Mouse (Mus musculus) 3T3-L1 (cell line): ENCODE measurements at regions not wholly inside any gene's neighbourhood (a gene's known extent, or its start where the extent isn't known, plus 50 kb on each side); places are given as distances from the start of the nearest gene placed in this dataset.
A peak's percentile ranks its signal among the peaks of the same experiment; 100 is the strongest.

Experiments used
- DNase-seq: peaks from one replicate; pipeline ENCODE4 v3.0.0-alpha.2; 2015; ENCODE audit warnings: low read depth, low spot score

GRCm38 (mm10) chr6:98613030-98613429 lies 270.5 kb upstream of the Gm765 start:
- no peak for DNase-seq

DNA sequence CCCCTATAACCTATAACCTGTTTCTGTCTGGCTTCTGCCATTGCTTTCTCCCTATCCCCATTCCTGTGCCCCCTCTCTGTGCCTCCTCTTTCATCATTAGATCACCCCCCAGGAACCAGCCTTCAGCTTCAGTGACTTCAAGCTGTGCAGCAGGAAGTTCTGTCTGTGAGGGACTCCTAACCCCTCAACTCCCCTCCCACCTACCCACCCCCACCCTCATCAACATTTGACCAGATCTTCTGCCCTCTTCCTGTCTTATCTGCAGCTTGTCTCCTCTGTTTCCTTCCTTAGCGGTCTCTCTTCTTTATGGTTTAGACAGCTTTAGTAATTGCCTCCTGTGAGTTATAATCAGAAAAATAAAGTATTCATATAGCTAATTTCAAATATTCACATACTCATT lies 266.6 kb upstream of the Gm765 start:
- DNase-seq, result no peak

DNA sequence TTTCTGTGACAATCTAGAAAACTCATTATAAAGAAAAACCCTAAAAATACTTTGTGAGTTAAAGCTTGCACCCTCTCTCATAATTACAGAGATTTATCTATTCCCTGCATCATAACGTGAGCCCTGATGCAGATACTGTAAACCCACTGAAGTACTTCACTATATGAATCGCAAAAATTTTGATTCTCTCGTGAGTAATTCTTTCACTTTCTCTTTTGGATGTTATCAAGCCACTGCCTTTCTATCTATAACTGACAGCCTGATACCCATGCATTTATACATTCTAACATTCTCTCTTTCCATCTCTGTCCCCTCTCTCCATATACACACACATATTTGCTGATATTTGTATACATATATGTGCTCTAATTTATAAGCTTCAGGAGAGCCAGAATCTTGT lies 264.1 kb upstream of the Gm765 start:
- peak; percentile 13 for DNase-seq

DNA sequence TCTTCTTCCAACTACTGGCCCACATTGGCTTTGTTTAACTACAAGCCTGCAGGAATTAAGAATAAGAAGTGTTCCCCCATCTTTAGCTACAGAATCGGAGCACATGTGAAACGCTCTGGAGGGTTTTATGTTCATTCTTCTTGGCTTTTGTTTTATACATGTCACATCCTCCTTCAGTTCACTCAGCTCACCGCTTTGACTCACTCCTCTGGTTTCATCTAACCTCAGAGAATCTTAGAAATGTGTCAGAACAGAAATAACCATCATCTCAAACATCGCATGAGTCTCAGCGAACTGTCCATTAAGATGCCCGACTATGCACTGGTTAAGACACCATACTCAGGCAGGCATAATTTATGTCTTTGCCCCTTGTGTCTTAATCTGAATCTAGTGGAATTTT lies 255.1 kb upstream of the Gm765 start:
- DNase-seq, result peak; percentile 55

- DNase-seq, result no peak
Observed at GRCm38 (mm10) chr6:98590989-98591388, 248.4 kb upstream of the Gm765 start.

DNA sequence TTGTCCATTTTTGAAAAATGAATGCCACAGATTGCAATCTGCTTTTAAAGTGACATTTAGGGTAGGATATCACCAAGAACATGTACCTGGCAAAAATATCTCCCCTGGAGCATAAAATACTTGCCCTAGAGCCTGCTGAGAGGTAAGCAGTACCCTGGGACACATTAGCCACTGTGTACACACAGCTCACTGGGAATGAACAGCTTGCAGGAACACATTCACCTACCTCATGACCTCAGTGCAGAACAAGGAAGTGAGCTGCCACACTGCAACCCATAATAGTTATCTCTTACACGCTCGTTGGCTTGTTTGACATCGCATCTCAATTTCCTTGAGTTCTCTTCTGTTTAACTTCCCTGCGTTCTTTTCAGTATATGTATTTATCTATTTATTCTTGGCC lies 246.4 kb upstream of the Gm765 start:
- DNase-seq, result no peak

GRCm38 (mm10) chr6:98584541-98584940 lies 242.0 kb upstream of the Gm765 start:
- DNase-seq, result no peak

DNA sequence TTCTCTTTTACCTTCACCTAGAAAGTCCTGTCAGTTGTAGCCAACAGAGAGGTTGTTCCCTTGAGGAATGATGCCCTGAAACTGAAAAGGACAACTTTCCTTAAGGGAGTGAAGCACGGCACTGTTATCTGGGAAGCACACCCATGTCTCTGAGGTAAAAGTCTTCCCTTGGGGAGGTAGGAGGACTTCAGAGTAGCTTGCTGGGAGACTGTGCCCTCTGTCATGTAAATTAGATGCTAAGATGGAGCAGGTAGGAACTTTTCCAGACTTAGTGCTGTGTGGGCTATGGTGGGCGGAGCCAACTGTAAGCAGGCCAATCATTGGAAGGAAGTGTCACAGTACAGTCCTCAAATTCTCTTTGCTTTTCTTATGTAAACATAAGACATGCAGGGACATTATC lies 240.3 kb upstream of the Gm765 start:
- no peak for DNase-seq

- no peak for DNase-seq
Observed at GRCm38 (mm10) chr6:98575227-98575626, 232.7 kb upstream of the Gm765 start.

DNA sequence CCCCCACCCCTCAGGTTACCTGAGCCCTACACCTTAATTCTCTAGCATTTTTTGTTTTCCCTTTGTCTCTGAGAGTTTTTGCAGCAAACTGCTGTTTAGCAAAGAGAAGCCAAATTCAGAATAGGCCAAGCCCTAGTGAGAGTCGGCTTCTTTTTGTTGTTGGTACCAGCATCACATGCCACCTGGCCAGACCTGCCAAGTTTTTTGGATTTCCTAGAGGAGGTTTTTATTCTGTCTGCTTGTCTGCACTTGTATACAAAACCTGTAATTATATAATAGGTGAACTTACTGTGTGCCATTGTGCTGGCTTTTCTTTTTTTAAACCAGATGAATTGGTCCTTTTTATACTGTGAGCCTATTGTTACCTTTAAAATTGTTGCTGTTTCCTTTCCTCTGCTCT lies 213.1 kb upstream of the Gm765 start:
- DNase-seq, result no peak

- DNase-seq, result peak; percentile 80
Observed at GRCm38 (mm10) chr6:98553922-98554321, 211.4 kb upstream of the Gm765 start.

DNA sequence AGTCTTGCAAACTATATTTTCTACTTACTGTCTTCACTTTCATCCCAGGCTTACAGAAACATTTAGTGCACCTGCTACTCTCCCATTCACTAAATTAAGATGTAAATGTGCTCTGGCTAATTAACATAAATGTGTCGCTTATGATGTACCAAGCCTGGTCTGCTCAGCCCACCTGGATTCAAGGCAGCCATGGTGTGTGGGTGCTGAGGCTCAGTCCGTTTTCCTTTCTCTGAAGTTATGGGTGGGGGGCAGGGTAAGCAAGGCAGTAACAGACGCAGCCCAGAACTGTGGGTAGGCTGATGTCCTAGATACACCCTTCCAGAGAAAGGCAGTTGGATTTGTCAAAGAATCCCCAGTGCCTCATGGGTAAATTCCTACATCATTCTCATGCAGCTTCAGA lies 209.2 kb upstream of the Gm765 start:
- DNase-seq, result no peak

GRCm38 (mm10) chr6:98526882-98527440 lies 184.4 kb upstream of the Gm765 start:
- DNase-seq, result no peak

DNA sequence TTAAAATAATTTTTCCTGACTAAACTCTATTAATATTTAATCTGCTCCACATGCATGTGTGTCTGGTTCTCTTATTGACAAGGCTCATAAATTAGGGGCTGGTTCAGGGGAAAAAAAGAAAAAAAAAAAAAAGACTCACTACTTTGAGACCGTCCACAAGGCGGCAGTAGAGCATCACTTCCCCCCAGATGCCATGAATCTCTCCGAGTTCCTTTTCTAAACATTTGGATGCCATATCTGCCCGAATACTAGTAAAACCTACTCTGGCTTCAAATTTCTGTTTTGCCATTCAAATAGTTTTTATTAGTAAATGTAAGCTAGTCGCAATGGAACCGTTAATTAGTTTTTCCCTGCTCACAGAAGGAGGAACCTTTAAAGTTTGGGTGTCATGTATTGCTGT lies 182.7 kb upstream of the Gm765 start:
- DNase-seq, result peak; percentile 81

- DNase-seq, result no peak
Observed at GRCm38 (mm10) chr6:98524659-98525058, 182.1 kb upstream of the Gm765 start.

- DNase-seq, result no peak
Observed at GRCm38 (mm10) chr6:98521526-98521925, 179.0 kb upstream of the Gm765 start.

GRCm38 (mm10) chr6:98514826-98515225 lies 172.3 kb upstream of the Gm765 start:
- DNase-seq, result no peak

DNA sequence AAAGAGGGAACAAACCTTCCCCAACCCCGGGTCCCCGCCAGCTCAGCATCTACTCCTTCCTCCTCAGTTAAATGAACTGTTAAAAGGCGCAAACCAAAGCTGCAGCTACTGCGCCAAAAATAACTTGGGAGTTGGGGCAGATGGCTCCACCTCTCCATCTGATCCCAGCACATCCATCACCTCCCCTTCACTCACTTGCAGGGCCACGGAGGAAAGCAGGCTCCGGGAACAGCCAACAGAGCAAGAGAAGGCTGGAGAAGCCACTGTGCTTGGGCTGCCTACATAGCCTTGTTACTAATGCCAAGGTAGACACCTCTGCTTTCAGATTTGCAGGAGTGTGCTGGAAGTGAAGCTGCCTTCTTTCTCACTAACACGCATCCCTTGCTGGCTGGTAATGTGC lies 171.8 kb upstream of the Gm765 start:
- no peak for DNase-seq

DNA sequence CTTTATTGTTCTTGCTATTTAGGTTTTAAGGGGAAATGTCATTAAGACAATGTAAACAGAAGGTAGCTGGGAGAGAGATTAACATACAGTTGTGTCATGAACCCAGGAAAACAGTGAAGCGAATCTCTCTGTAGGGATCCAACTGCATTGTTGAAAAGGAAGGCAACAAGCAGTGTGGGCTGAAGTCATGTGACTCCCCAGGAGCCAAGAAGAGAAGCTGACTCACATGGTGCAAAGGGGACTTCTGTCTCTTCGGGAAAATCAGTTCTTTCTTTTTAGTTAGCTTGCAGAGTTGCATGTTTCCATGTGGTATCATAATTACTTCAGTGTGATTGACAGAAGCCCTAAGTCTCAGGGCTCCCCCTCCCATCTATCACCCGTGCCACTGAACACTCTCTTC lies 170.7 kb upstream of the Gm765 start:
- DNase-seq, result peak; percentile 66

GRCm38 (mm10) chr6:98502726-98503125 lies 160.2 kb upstream of the Gm765 start:
- no peak for DNase-seq

- DNase-seq, result no peak
Observed at GRCm38 (mm10) chr6:98499721-98500120, 157.2 kb upstream of the Gm765 start.

GRCm38 (mm10) chr6:98486626-98487025 lies 144.1 kb upstream of the Gm765 start:
- no peak for DNase-seq

DNA sequence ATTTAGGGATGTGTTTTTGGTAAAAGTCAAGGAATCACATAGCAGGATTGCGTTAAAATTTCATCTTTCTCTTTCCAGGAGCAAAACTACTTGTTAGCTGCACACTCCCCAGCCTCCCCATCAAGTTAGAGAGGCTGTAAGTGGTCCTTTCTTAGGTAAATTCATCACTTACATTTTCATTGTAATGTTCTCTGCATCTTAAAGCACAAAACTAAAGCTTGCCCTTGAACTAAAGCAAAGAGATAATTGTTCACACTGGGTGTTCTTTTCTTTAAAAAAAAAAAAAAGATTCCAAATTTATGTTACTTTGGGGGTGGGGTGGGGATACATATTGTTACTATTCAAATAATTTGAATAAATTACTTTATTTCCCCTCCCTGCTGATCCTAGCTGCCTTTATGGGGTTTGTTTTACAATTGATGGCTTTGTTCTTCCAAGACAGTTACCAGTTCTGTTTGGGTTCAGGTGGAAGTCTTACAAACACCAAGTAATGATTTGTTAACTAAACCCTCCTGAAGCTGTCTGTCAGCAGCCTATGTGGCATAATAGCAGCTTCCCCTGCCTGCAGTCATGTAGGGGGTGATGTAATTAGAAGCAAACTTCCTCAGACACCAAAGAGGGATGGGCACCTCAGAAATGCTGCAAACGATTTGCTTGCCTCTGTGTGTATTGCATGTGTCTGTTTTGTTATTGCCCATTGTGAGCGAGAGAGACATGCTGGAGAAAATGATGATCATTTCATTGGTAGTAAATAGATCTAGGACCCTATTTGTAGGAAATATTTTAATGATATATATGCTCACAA lies 141.0 kb upstream of the Gm765 start:
- no peak for DNase-seq

- DNase-seq, result no peak
Observed at GRCm38 (mm10) chr6:98482319-98482718, 139.8 kb upstream of the Gm765 start.
